Mouse (Mus musculus): ENCODE results near the gene Rspo3. TPM values are rescaled to one million over a fixed set of nuclear protein-coding genes. Genes with fewer than 3 reads are reported as not detected.

Gene Rspo3
- polyA plus RNA-seq (2014; fragmentation: Nextera tagmentation; extraction: Ambion mirVana): 11.4 and 14.2 TPM in 2 replicates

GRCm38 (mm10) chr10:29535546-29536260, at the start of gene Rspo3:
Gene Rspo3 (minus strand): TSS chr10:29535867.
- under 1% methylated on average over 44 of the region's 44 CpGs for WGBS
- Histone ChIP-seq H3K9ac (replicated peaks; ENCODE audit: low read length) (peak within 1 kb of the TSS; percentile 70), H3K27ac (replicated peaks; ENCODE audit: low read depth, low read length) (no peak within 1 kb of the TSS), H3K9me3 (replicated peaks; ENCODE audit: control insufficient read depth, low read length) (no peaks in the 10 kb centered on the region), H3K4me1 (ENCODE audit: control insufficient read depth, insufficient read depth, low read length) (peaks cover 3% of the 10 kb centered on the region; the same call in 1 of the 2 replicates), H3K4me3 (ENCODE audit: low read depth, low read length) (peak within 1 kb of the TSS; percentile 66), H3K4me2 (ENCODE audit: low read depth, low read length) (peak within 1 kb of the TSS; percentile 86), H3K36me3 (replicated peaks; ENCODE audit: control insufficient read depth, insufficient read depth, low read depth, low read length) (no peaks in the 10 kb centered on the region), H3K27me3 (ENCODE audit: control insufficient read depth, insufficient read depth, low read length) (peaks cover 4% of the 10 kb centered on the region; the same call in 1 of the 2 replicates)
- ATAC-seq (replicated peaks; ENCODE audit: insufficient number of reproducible peaks, low FRiP score, low TSS enrichment, low read depth) (peak; percentile 86), DNase-seq (ENCODE audit: low spot score) (peak; percentile 68)

GRCm38 (mm10) chr10:29581940-29582339, 46.3 kb upstream of the Rspo3 start:
- Histone ChIP-seq H3K4me2 (ENCODE audit: low read depth, low read length) (no peak overlapping the region), H3K36me3 (replicated peaks; ENCODE audit: control insufficient read depth, insufficient read depth, low read depth, low read length) (no peaks in the 10 kb centered on the region), H3K9me3 (replicated peaks; ENCODE audit: control insufficient read depth, low read length) (no peaks in the 10 kb centered on the region), H3K9ac (replicated peaks; ENCODE audit: low read length) (no peak overlapping the region), H3K27me3 (ENCODE audit: control insufficient read depth, insufficient read depth, low read length) (no peaks in the 10 kb centered on the region), H3K27ac (replicated peaks; ENCODE audit: low read depth, low read length) (no peak overlapping the region), H3K4me1 (ENCODE audit: control insufficient read depth, insufficient read depth, low read length) (no peaks in the 10 kb centered on the region), H3K4me3 (ENCODE audit: low read depth, low read length) (no peak overlapping the region)
- no peak for ATAC-seq (replicated peaks; ENCODE audit: insufficient number of reproducible peaks, low FRiP score, low TSS enrichment, low read depth)
- DNase-seq (ENCODE audit: low spot score): no peak
- WGBS: 76% methylated on average over 3 of the region's 3 CpGs

GRCm38 (mm10) chr10:29581476-29581875, 45.8 kb upstream of the Rspo3 start:
- ATAC-seq (replicated peaks; ENCODE audit: insufficient number of reproducible peaks, low FRiP score, low TSS enrichment, low read depth) (no peak), DNase-seq (ENCODE audit: low spot score) (no peak)
- no peak overlapping the region for H3K9ac ChIP-seq (replicated peaks; ENCODE audit: low read length)
- no peaks in the 10 kb centered on the region for H3K36me3 ChIP-seq (replicated peaks; ENCODE audit: control insufficient read depth, insufficient read depth, low read depth, low read length)
- H3K4me3 ChIP-seq (ENCODE audit: low read depth, low read length): no peak overlapping the region
- H3K27me3 ChIP-seq (ENCODE audit: control insufficient read depth, insufficient read depth, low read length): no peaks in the 10 kb centered on the region
- H3K27ac ChIP-seq (replicated peaks; ENCODE audit: low read depth, low read length): no peak overlapping the region
- H3K4me1 ChIP-seq (ENCODE audit: control insufficient read depth, insufficient read depth, low read length): no peaks in the 10 kb centered on the region
- WGBS: 82% methylated on average over 3 of the region's 3 CpGs
- H3K4me2 ChIP-seq (ENCODE audit: low read depth, low read length): no peak overlapping the region
- no peaks in the 10 kb centered on the region for H3K9me3 ChIP-seq (replicated peaks; ENCODE audit: control insufficient read depth, low read length)

GRCm38 (mm10) chr10:29555983-29556382, 20.3 kb upstream of the Rspo3 start:
- H3K9me3 ChIP-seq (replicated peaks; ENCODE audit: control insufficient read depth, low read length): no peaks in the 10 kb centered on the region
- H3K36me3 ChIP-seq (replicated peaks; ENCODE audit: control insufficient read depth, insufficient read depth, low read depth, low read length): no peaks in the 10 kb centered on the region
- no peak overlapping the region for H3K27ac ChIP-seq (replicated peaks; ENCODE audit: low read depth, low read length)
- H3K4me1 ChIP-seq (ENCODE audit: control insufficient read depth, insufficient read depth, low read length): no peaks in the 10 kb centered on the region
- H3K4me2 ChIP-seq (ENCODE audit: low read depth, low read length): no peak overlapping the region
- DNase-seq (ENCODE audit: low spot score) (no peak), ATAC-seq (replicated peaks; ENCODE audit: insufficient number of reproducible peaks, low FRiP score, low TSS enrichment, low read depth) (no peak)
- no peaks in the 10 kb centered on the region for H3K27me3 ChIP-seq (ENCODE audit: control insufficient read depth, insufficient read depth, low read length)
- no peak overlapping the region for H3K4me3 ChIP-seq (ENCODE audit: low read depth, low read length)
- 71% methylated on average over 2 of the region's 2 CpGs for WGBS
- no peak overlapping the region for H3K9ac ChIP-seq (replicated peaks; ENCODE audit: low read length)

GRCm38 (mm10) chr10:29554365-29554764, 18.7 kb upstream of the Rspo3 start:
- no peak for DNase-seq (ENCODE audit: low spot score)
- H3K4me1 ChIP-seq (ENCODE audit: control insufficient read depth, insufficient read depth, low read length): no peaks in the 10 kb centered on the region
- ATAC-seq (replicated peaks; ENCODE audit: insufficient number of reproducible peaks, low FRiP score, low TSS enrichment, low read depth): no peak
- no peak overlapping the region for H3K4me3 ChIP-seq (ENCODE audit: low read depth, low read length)
- H3K36me3 ChIP-seq (replicated peaks; ENCODE audit: control insufficient read depth, insufficient read depth, low read depth, low read length): no peaks in the 10 kb centered on the region
- H3K27me3 ChIP-seq (ENCODE audit: control insufficient read depth, insufficient read depth, low read length): no peaks in the 10 kb centered on the region
- H3K4me2 ChIP-seq (ENCODE audit: low read depth, low read length): no peak overlapping the region
- no peak overlapping the region for H3K9ac ChIP-seq (replicated peaks; ENCODE audit: low read length)
- H3K27ac ChIP-seq (replicated peaks; ENCODE audit: low read depth, low read length): no peak overlapping the region
- 63% methylated on average over 2 of the region's 2 CpGs for WGBS
- no peaks in the 10 kb centered on the region for H3K9me3 ChIP-seq (replicated peaks; ENCODE audit: control insufficient read depth, low read length)

- Histone ChIP-seq H3K9ac (replicated peaks; ENCODE audit: low read length) (no peak overlapping the region), H3K27ac (replicated peaks; ENCODE audit: low read depth, low read length) (no peak overlapping the region), H3K9me3 (replicated peaks; ENCODE audit: control insufficient read depth, low read length) (no peaks in the 10 kb centered on the region), H3K4me1 (ENCODE audit: control insufficient read depth, insufficient read depth, low read length) (no peaks in the 10 kb centered on the region), H3K36me3 (replicated peaks; ENCODE audit: control insufficient read depth, insufficient read depth, low read depth, low read length) (no peaks in the 10 kb centered on the region), H3K4me2 (ENCODE audit: low read depth, low read length) (no peak overlapping the region), H3K4me3 (ENCODE audit: low read depth, low read length) (no peak overlapping the region), H3K27me3 (ENCODE audit: control insufficient read depth, insufficient read depth, low read length) (no peaks in the 10 kb centered on the region)
- ATAC-seq (replicated peaks; ENCODE audit: insufficient number of reproducible peaks, low FRiP score, low TSS enrichment, low read depth) (no peak), DNase-seq (ENCODE audit: low spot score) (no peak)
- 91% methylated on average over 3 of the region's 3 CpGs for WGBS
Measured at GRCm38 (mm10) chr10:29542982-29543381, 7.3 kb upstream of the Rspo3 start.

GRCm38 (mm10) chr10:29539516-29539915, 3.8 kb upstream of the Rspo3 start:
- Histone ChIP-seq H3K27ac (replicated peaks; ENCODE audit: low read depth, low read length) (no peak overlapping the region), H3K4me2 (ENCODE audit: low read depth, low read length) (no peak overlapping the region), H3K4me1 (ENCODE audit: control insufficient read depth, insufficient read depth, low read length) (peaks cover under 1% of the 10 kb centered on the region; the same call in 1 of the 2 replicates), H3K9ac (replicated peaks; ENCODE audit: low read length) (no peak overlapping the region), H3K36me3 (replicated peaks; ENCODE audit: control insufficient read depth, insufficient read depth, low read depth, low read length) (no peaks in the 10 kb centered on the region), H3K9me3 (replicated peaks; ENCODE audit: control insufficient read depth, low read length) (no peaks in the 10 kb centered on the region), H3K4me3 (ENCODE audit: low read depth, low read length) (no peak overlapping the region), H3K27me3 (ENCODE audit: control insufficient read depth, insufficient read depth, low read length) (peaks cover under 1% of the 10 kb centered on the region; the same call in 1 of the 2 replicates)
- WGBS: 84% methylated on average over 2 of the region's 2 CpGs
- no peak for ATAC-seq (replicated peaks; ENCODE audit: insufficient number of reproducible peaks, low FRiP score, low TSS enrichment, low read depth)
- DNase-seq (ENCODE audit: low spot score): no peak

- no peak for ATAC-seq (replicated peaks; ENCODE audit: insufficient number of reproducible peaks, low FRiP score, low TSS enrichment, low read depth)
- Histone ChIP-seq H3K27ac (replicated peaks; ENCODE audit: low read depth, low read length) (no peak overlapping the region), H3K9me3 (replicated peaks; ENCODE audit: control insufficient read depth, low read length) (no peaks in the 10 kb centered on the region), H3K27me3 (ENCODE audit: control insufficient read depth, insufficient read depth, low read length) (peaks cover 4% of the 10 kb centered on the region; the same call in 1 of the 2 replicates), H3K9ac (replicated peaks; ENCODE audit: low read length) (no peak overlapping the region), H3K4me1 (ENCODE audit: control insufficient read depth, insufficient read depth, low read length) (peaks cover 3% of the 10 kb centered on the region; the same call in 1 of the 2 replicates), H3K4me3 (ENCODE audit: low read depth, low read length) (no peak overlapping the region), H3K36me3 (replicated peaks; ENCODE audit: control insufficient read depth, insufficient read depth, low read depth, low read length) (no peaks in the 10 kb centered on the region), H3K4me2 (ENCODE audit: low read depth, low read length) (no peak overlapping the region)
- WGBS: 76% methylated on average over 2 of the region's 2 CpGs
- no peak for DNase-seq (ENCODE audit: low spot score)
Measured at GRCm38 (mm10) chr10:29538791-29539190, 3.1 kb upstream of the Rspo3 start.
